In genomic region chr2:65820114-65820769, GRCm38 (mm10) we compare ENCODE assay signal across 28 mouse cellular contexts. TPM values are rescaled to one million over a fixed set of nuclear protein-coding genes. Genes with fewer than 3 reads are reported as not detected.
A peak's percentile ranks its signal among the peaks of the same experiment; 100 is the strongest.
DNase-seq lines count a peak whose midpoint lies in the region; ATAC-seq and TF ChIP-seq lines count a peak whose summit lies in the region.
"Had no signal": no experiment of that assay in that cellular context is flagged by ENCODE, and none has a peak within 500 bp of the region (broad histone marks: within the 10 kb centered on the region; RNA-seq: fewer than 3 reads in every experiment).

No protein-coding gene starts in this region.

- H3K4me2 ChIP-seq in heart, embryonic 11.5 days, result no peak overlapping the region
- peak overlapping the region; percentile 70 for H3K4me2 ChIP-seq in liver, embryonic 14.5 days (ENCODE audit: low read depth)
- H3K4me2 ChIP-seq in stomach, embryonic 15.5 days, result no peak overlapping the region
- H3K4me2 ChIP-seq: embryonic facial prominence, embryonic 12.5 days; forebrain, embryonic 15.5 days; hindbrain, embryonic 15.5 days; lung, embryonic 15.5 days; neural tube, embryonic 13.5 days had no signal

- no peaks in the 10 kb centered on the region for H3K27me3 ChIP-seq in heart, embryonic 11.5 days (ENCODE audit: control insufficient read depth, insufficient read depth, low read length)
- no peaks in the 10 kb centered on the region for H3K27me3 ChIP-seq in erythroblast, embryonic 14.5 days (ENCODE audit: control insufficient read depth)
- no peaks in the 10 kb centered on the region for H3K27me3 ChIP-seq in liver, embryonic 14.5 days (ENCODE audit: control insufficient read depth, insufficient read depth, low read length)
- H3K27me3 ChIP-seq in stomach, embryonic 15.5 days (replicated peaks), result no peaks in the 10 kb centered on the region
- H3K27me3 ChIP-seq in forebrain, embryonic 10.5 days (ENCODE audit: poor library complexity, severe bottlenecking), result no peaks in the 10 kb centered on the region
- H3K27me3 ChIP-seq: embryonic facial prominence, embryonic 12.5 days; forebrain, embryonic 15.5 days; hindbrain, embryonic 15.5 days; lung, embryonic 15.5 days; neural tube, embryonic 13.5 days had no signal

- H3K36me3 ChIP-seq in heart, embryonic 11.5 days (ENCODE audit: control insufficient read depth, insufficient read depth, low read length), result no peaks in the 10 kb centered on the region
- no peaks in the 10 kb centered on the region for H3K36me3 ChIP-seq in erythroblast, embryonic 14.5 days (ENCODE audit: control insufficient read depth)
- no peaks in the 10 kb centered on the region for H3K36me3 ChIP-seq in liver, embryonic 14.5 days (replicated peaks; ENCODE audit: control insufficient read depth, insufficient read depth, low read depth)
- no peaks in the 10 kb centered on the region for H3K36me3 ChIP-seq in stomach, embryonic 15.5 days
- H3K36me3 ChIP-seq in forebrain, embryonic 10.5 days (replicated peaks), result no peaks in the 10 kb centered on the region
- H3K36me3 ChIP-seq: embryonic facial prominence, embryonic 12.5 days; forebrain, embryonic 15.5 days; hindbrain, embryonic 15.5 days; lung, embryonic 15.5 days; midbrain, embryonic 10.5 days; neural tube, embryonic 13.5 days had no signal

- H3K4me3 ChIP-seq in heart, embryonic 11.5 days (ENCODE audit: low read depth, low read length), result no peak overlapping the region
- H3K4me3 ChIP-seq in erythroblast, embryonic 14.5 days (replicated peaks), result peak overlapping the region; percentile 37
- peak overlapping the region; percentile 25 to 26; a peak in 2 of 4 replicates for H3K4me3 ChIP-seq in liver, embryonic 14.5 days (ENCODE audit: insufficient read depth in 1 of 2, low read depth in 2 of 2, low read length in 2 of 2)
- no peak overlapping the region for H3K4me3 ChIP-seq in stomach, embryonic 15.5 days (replicated peaks)
- no peak overlapping the region for H3K4me3 ChIP-seq in forebrain, embryonic 10.5 days
- H3K4me3 ChIP-seq: embryonic facial prominence, embryonic 12.5 days; forebrain, embryonic 15.5 days; hindbrain, embryonic 15.5 days; layer of hippocampus, adult 2 months; lung, embryonic 15.5 days; midbrain, embryonic 10.5 days; myocyte; neural tube, embryonic 13.5 days had no signal

- TF ChIP-seq EP300 in liver, embryonic 14.5 days (IDR thresholded peaks at IDR 0.05; ENCODE audit: low read depth), result peak; percentile 94

- no peak for DNase-seq in heart, postnatal 4 days
- peak; percentile 71 to 84 (median 71) for DNase-seq in liver, embryonic 14.5 days (ENCODE audit: low read depth in 3 of 3, low spot score in 3 of 3)
- DNase-seq in spleen, adult 12 weeks (ENCODE audit: low spot score), result no peak
- no peak for DNase-seq in ovary, postnatal 14 days (ENCODE audit: low spot score)
- no peak for DNase-seq in forebrain, embryonic 10.5 days (ENCODE audit: extremely low spot score, low spot score)
- DNase-seq: adrenal gland, postnatal 14 days; cerebellum, adult 11 months; cerebellum, postnatal 14 days; gastrocnemius, postnatal 14 days; heart, adult 18-20 months; kidney, adult 2 months; kidney, postnatal 10 days; layer of hippocampus, postnatal 36 days; lung, postnatal 4 days; right cerebral cortex, adult 18-20 months; right cerebral cortex, postnatal 4 days had no signal

- ATAC-seq in heart, embryonic 11.5 days (replicated peaks; ENCODE audit: insufficient number of reproducible peaks, low FRiP score, low TSS enrichment), result peak; percentile 82
- ATAC-seq in liver, embryonic 14.5 days (ENCODE audit: insufficient read depth), result peak; percentile 93
- peak; percentile 78; the same call in 1 of the 2 replicates for ATAC-seq in stomach, embryonic 15.5 days (ENCODE audit: insufficient read depth, low FRiP score, low read depth)
- ATAC-seq: forebrain, embryonic 15.5 days; midbrain, embryonic 16.5 days had no signal

- H3K9ac ChIP-seq in heart, embryonic 11.5 days (ENCODE audit: low read depth, low read length), result no peak overlapping the region
- peak overlapping the region; percentile 69 for H3K9ac ChIP-seq in liver, embryonic 14.5 days (replicated peaks)
- no peak overlapping the region for H3K9ac ChIP-seq in stomach, embryonic 15.5 days
- H3K9ac ChIP-seq: embryonic facial prominence, embryonic 12.5 days; forebrain, embryonic 15.5 days; hindbrain, embryonic 15.5 days; lung, embryonic 15.5 days; neural tube, embryonic 13.5 days had no signal

- H3K4me1 ChIP-seq in heart, embryonic 11.5 days (ENCODE audit: control insufficient read depth, insufficient read depth, low read length), result no peaks in the 10 kb centered on the region
- peaks cover 70% of the 10 kb centered on the region for H3K4me1 ChIP-seq in erythroblast, embryonic 14.5 days (ENCODE audit: control insufficient read depth)
- H3K4me1 ChIP-seq in liver, embryonic 14.5 days (replicated peaks; ENCODE audit: control insufficient read depth in 2 of 2, insufficient read depth in 2 of 2, low read length in 1 of 2), result peaks cover 42 to 47% of the 10 kb centered on the region in 2 experiments
- no peaks in the 10 kb centered on the region for H3K4me1 ChIP-seq in stomach, embryonic 15.5 days
- H3K4me1 ChIP-seq in forebrain, embryonic 10.5 days, result 0 out of 2 replicates have a peak, but pooled peaks cover 5% of the 10 kb centered on the region
- H3K4me1 ChIP-seq: embryonic facial prominence, embryonic 12.5 days; forebrain, embryonic 15.5 days had no signal

- peak overlapping the region; percentile 50; the same call in 1 of the 2 replicates for H3K27ac ChIP-seq in heart, embryonic 11.5 days (ENCODE audit: low read depth, low read length)
- H3K27ac ChIP-seq in liver, embryonic 14.5 days, result peak overlapping the region; percentile 98
- H3K27ac ChIP-seq in stomach, embryonic 15.5 days, result no peak overlapping the region
- no peak overlapping the region for H3K27ac ChIP-seq in forebrain, embryonic 10.5 days
- H3K27ac ChIP-seq: embryonic facial prominence, embryonic 12.5 days; forebrain, embryonic 15.5 days; hindbrain, embryonic 15.5 days; layer of hippocampus, adult 2 months; lung, embryonic 15.5 days; midbrain, embryonic 10.5 days; neural tube, embryonic 13.5 days had no signal

- whole genome bisulfite sequencing in heart, embryonic 11.5 days (ENCODE audit: insufficient replicate concordance), result 75% methylated on average over 4 of the region's 4 CpGs
- WGBS in liver, embryonic 14.5 days (ENCODE audit: insufficient replicate concordance), result 26% methylated on average over 4 of the region's 4 CpGs
- 53% methylated on average over 4 of the region's 4 CpGs for WGBS in stomach, embryonic 15.5 days
- 95% methylated on average over 4 of the region's 4 CpGs for WGBS in forebrain, embryonic 10.5 days

- no peak for TF ChIP-seq CTCF in liver, embryonic 14.5 days (IDR thresholded peaks at IDR 0.05; ENCODE audit: low read depth)

- no peaks in the 10 kb centered on the region for H3K9me3 ChIP-seq in heart, embryonic 11.5 days (replicated peaks; ENCODE audit: control insufficient read depth, low read length)
- H3K9me3 ChIP-seq in erythroblast, embryonic 14.5 days (ENCODE audit: control insufficient read depth, low read length), result no peaks in the 10 kb centered on the region
- no peaks in the 10 kb centered on the region for H3K9me3 ChIP-seq in liver, embryonic 14.5 days (ENCODE audit: control insufficient read depth, low read length)
- H3K9me3 ChIP-seq in stomach, embryonic 15.5 days, result no peaks in the 10 kb centered on the region
- no peaks in the 10 kb centered on the region for H3K9me3 ChIP-seq in forebrain, embryonic 10.5 days
- H3K9me3 ChIP-seq: embryonic facial prominence, embryonic 12.5 days; forebrain, embryonic 15.5 days; hindbrain, embryonic 15.5 days; lung, embryonic 15.5 days; midbrain, embryonic 10.5 days; neural tube, embryonic 13.5 days had no signal

RNA-seq across cellular contexts. Expression of gene Csrnp3, which starts 25.3 kb away (rescaled TPM):
- 1.4 and 2.2 TPM in 2 replicates for polyA plus RNA-seq in heart, embryonic 11.5 days (2014; fragmentation: Nextera tagmentation; extraction: Ambion mirVana)
- total RNA-seq in heart, postnatal 4 days (2021), result 1 to 10 TPM in 1 of 2 experiments, under 1 TPM in 1; 0.71 to 1.1 TPM
- polyA plus RNA-seq in erythroblast, embryonic 14.5 days (2012), result 0.01 TPM in 1 of 2 replicates, not detected in the other
- 0.02 and 0.05 TPM in 2 replicates for polyA plus RNA-seq in liver, embryonic 14.5 days (2012; rRNA removed)
- 0.13 TPM in 1 of 2 replicates, not detected in the other for polyA plus RNA-seq in liver, embryonic 14.5 days (2014; fragmentation: Nextera tagmentation; extraction: Ambion mirVana)
- polyA plus RNA-seq in stomach, embryonic 15.5 days (2015; fragmentation: Nextera tagmentation; extraction: Ambion mirVana), result 2.0 and 2.7 TPM in 2 replicates
- 4.2 and 6.6 TPM in 2 replicates for polyA plus RNA-seq in forebrain, embryonic 10.5 days (2016; fragmentation: Nextera tagmentation; extraction: Ambion mirVana)

Comparison
In these comparisons a context has a peak if more than half of its experiments do, and no peak if none do; other contexts are left out.
1. H3K27ac ChIP-seq: peak in heart, embryonic 11.5 days (single experiment) and liver, embryonic 14.5 days (single experiment); none in stomach, embryonic 15.5 days (single experiment) and forebrain, embryonic 10.5 days (single experiment).
2. H3K4me3 ChIP-seq: peak in erythroblast, embryonic 14.5 days (single experiment) and liver, embryonic 14.5 days (2 of 2); none in heart, embryonic 11.5 days (single experiment), stomach, embryonic 15.5 days (single experiment) and forebrain, embryonic 10.5 days (single experiment).
3. DNase-seq: peak in liver, embryonic 14.5 days (3 of 3); none in heart, postnatal 4 days (single experiment), spleen, adult 12 weeks (single experiment), ovary, postnatal 14 days (single experiment) and forebrain, embryonic 10.5 days (single experiment).
4. Peak in every context shown above with its lines, with median percentiles within 50 percentile points of each other: ATAC-seq.